In genomic region chr2:33160326-33160973, GRCm38 (mm10) we compare ENCODE assay signal across 8 mouse cellular contexts. TPM values are rescaled to one million over a fixed set of nuclear protein-coding genes. Genes with fewer than 3 reads are reported as not detected.
DNase-seq lines count a peak whose midpoint lies in the region; ATAC-seq and TF ChIP-seq lines count a peak whose summit lies in the region.

No protein-coding gene starts in this region.

- no peaks in the 10 kb centered on the region for H3K27me3 ChIP-seq in embryonic facial prominence, embryonic 10.5 days (replicated peaks; ENCODE audit: low read depth, poor library complexity, severe bottlenecking)
- no peaks in the 10 kb centered on the region for H3K27me3 ChIP-seq in heart, embryonic 15.5 days
- no peaks in the 10 kb centered on the region for H3K27me3 ChIP-seq in hindbrain, postnatal 0 days (ENCODE audit: insufficient read depth, low read length)

- no peak overlapping the region for H3K4me2 ChIP-seq in heart, embryonic 15.5 days
- no peak overlapping the region for H3K4me2 ChIP-seq in hindbrain, postnatal 0 days (ENCODE audit: low read depth, low read length)

- TF ChIP-seq CTCF in hindbrain, postnatal 0 days (IDR thresholded peaks at IDR 0.05; ENCODE audit: low read depth) = no peak

- H3K27ac ChIP-seq in embryonic facial prominence, embryonic 10.5 days (replicated peaks) = peak overlapping the region; percentile 63
- H3K27ac ChIP-seq in heart, embryonic 15.5 days = peak overlapping the region; percentile 75
- H3K27ac ChIP-seq in hindbrain, postnatal 0 days = no peak overlapping the region

- no peak overlapping the region for H3K4me3 ChIP-seq in embryonic facial prominence, embryonic 10.5 days
- H3K4me3 ChIP-seq in heart, embryonic 15.5 days = no peak overlapping the region
- no peak overlapping the region for H3K4me3 ChIP-seq in hindbrain, postnatal 0 days (ENCODE audit: low read length)

- H3K4me1 ChIP-seq in embryonic facial prominence, embryonic 10.5 days = peaks cover 28% of the 10 kb centered on the region
- peaks cover 39% of the 10 kb centered on the region for H3K4me1 ChIP-seq in heart, embryonic 15.5 days (replicated peaks)
- H3K4me1 ChIP-seq in hindbrain, postnatal 0 days (ENCODE audit: insufficient read depth, low read length) = peaks cover 4% of the 10 kb centered on the region

- H3K9me3 ChIP-seq in embryonic facial prominence, embryonic 10.5 days = no peaks in the 10 kb centered on the region
- H3K9me3 ChIP-seq in heart, embryonic 15.5 days (replicated peaks) = no peaks in the 10 kb centered on the region
- no peaks in the 10 kb centered on the region for H3K9me3 ChIP-seq in hindbrain, postnatal 0 days (ENCODE audit: low read length)

- no peak overlapping the region for H3K9ac ChIP-seq in heart, embryonic 15.5 days
- no peak overlapping the region for H3K9ac ChIP-seq in hindbrain, postnatal 0 days (replicated peaks; ENCODE audit: low read length)

- H3K36me3 ChIP-seq in embryonic facial prominence, embryonic 10.5 days (replicated peaks) = no peaks in the 10 kb centered on the region
- H3K36me3 ChIP-seq in heart, embryonic 15.5 days = no peaks in the 10 kb centered on the region
- H3K36me3 ChIP-seq in hindbrain, postnatal 0 days (ENCODE audit: insufficient read depth, low read length) = peaks cover 28% of the 10 kb centered on the region

- ATAC-seq in heart, embryonic 15.5 days (replicated peaks; ENCODE audit: insufficient number of reproducible peaks, insufficient read depth, low FRiP score, low read depth) = peak; percentile 63
- no peak for ATAC-seq in hindbrain, postnatal 0 days

- peak; percentile 54 for DNase-seq in adrenal gland, postnatal 10 days
- DNase-seq in adrenal gland, adult 8-10 months = no peak
- no peak for DNase-seq in embryonic facial prominence, embryonic 10.5 days (ENCODE audit: low spot score)
- peak; percentile 53 to 61 for DNase-seq in kidney, postnatal 36 days
- no peak for DNase-seq in hindbrain, postnatal 0 days (ENCODE audit: low spot score)
- no peak for DNase-seq in thymus, postnatal 10 days (ENCODE audit: low spot score in 2 of 2)
- DNase-seq in natural killer cell, adult 2 months (ENCODE audit: low spot score in 2 of 2) = no peak

- 75% methylated on average over 12 of the region's 12 CpGs for WGBS in embryonic facial prominence, embryonic 10.5 days
- 40% methylated on average over 12 of the region's 12 CpGs for WGBS in heart, embryonic 15.5 days
- 69% methylated on average over 12 of the region's 12 CpGs for WGBS in hindbrain, postnatal 0 days

RNA-seq across cellular contexts. Expression of gene Garnl3, which starts 29.0 kb away (rescaled TPM):
- 10 to 100 TPM; 16.4 to 29.5 TPM for total RNA-seq in adrenal gland, postnatal 10 days (2021)
- 10 to 100 TPM; 12.7 to 29.6 (median 19.1) TPM for total RNA-seq in adrenal gland, adult 8-10 months (2022)
- polyA plus RNA-seq in embryonic facial prominence, embryonic 10.5 days (2016; fragmentation: Nextera tagmentation; extraction: Ambion mirVana) = 5.7 and 10.6 TPM in 2 replicates
- 6.9 and 11.4 TPM in 2 replicates for polyA plus RNA-seq in heart, embryonic 15.5 days (2015; fragmentation: Nextera tagmentation; extraction: Ambion mirVana)
- total RNA-seq in hindbrain, postnatal 0 days (2014; rRNA removed) = 96.9 and 105 TPM in 2 replicates
- 56.1 and 57.0 TPM in 2 replicates for polyA plus RNA-seq in hindbrain, postnatal 0 days (2015; fragmentation: Nextera tagmentation; extraction: Ambion mirVana)

RNA-seq across cellular contexts. Expression of gene Angptl2, which starts 55.4 kb away (rescaled TPM):
- 10 to 100 TPM; 51.9 to 66.1 TPM for total RNA-seq in adrenal gland, postnatal 10 days (2021)
- total RNA-seq in adrenal gland, adult 8-10 months (2022) = 10 to 100 TPM; 29.3 to 53.9 (median 37.0) TPM
- 30.1 and 33.8 TPM in 2 replicates for polyA plus RNA-seq in embryonic facial prominence, embryonic 10.5 days (2016; fragmentation: Nextera tagmentation; extraction: Ambion mirVana)
- polyA plus RNA-seq in heart, embryonic 15.5 days (2015; fragmentation: Nextera tagmentation; extraction: Ambion mirVana) = 59.1 and 77.0 TPM in 2 replicates
- 16.3 and 22.0 TPM in 2 replicates for total RNA-seq in hindbrain, postnatal 0 days (2014; rRNA removed)
- 9.3 and 11.5 TPM in 2 replicates for polyA plus RNA-seq in hindbrain, postnatal 0 days (2015; fragmentation: Nextera tagmentation; extraction: Ambion mirVana)

Comparison
In these comparisons a context has a peak if more than half of its experiments do, and no peak if none do; other contexts are left out.
1. DNase-seq: peak in adrenal gland, postnatal 10 days (single experiment) and kidney, postnatal 36 days (2 of 2); none in adrenal gland, adult 8-10 months (single experiment), embryonic facial prominence, embryonic 10.5 days (single experiment), hindbrain, postnatal 0 days (single experiment), thymus, postnatal 10 days (0 of 2) and natural killer cell, adult 2 months (0 of 2).